Mouse (Mus musculus): ENCODE measurements around the gene Rspo1.
"Not testable (repeated sequence)": the region's sequence is repeated elsewhere in the genome, so short reads cannot be mapped to it uniquely, and the experiment has no call there.

Gene Rspo1

GRCm38 (mm10) chr4:124985671-124986602 lies at the start of gene Rspo1:
Rspo1 (plus strand) TSS chr4:124986430.
- DNase-seq (ENCODE audit: low spot score): peak; percentile 67

GRCm38 (mm10) chr4:124936613-124937471 lies 49.4 kb upstream of the Rspo1 start, which contains the start of gene 9930104L06Rik:
9930104L06Rik (plus strand) TSS chr4:124937048.
- DNase-seq (ENCODE audit: low spot score): peak; percentile 94

- DNase-seq (ENCODE audit: low spot score): not testable (repeated sequence)
Measured at GRCm38 (mm10) chr4:124939211-124939610, 47.0 kb upstream of the Rspo1 start, which contains the start of gene Cdca8. Cdca8 (minus strand) TSS chr4:124939311.

- peak; percentile 93 for DNase-seq (ENCODE audit: low spot score)
Measured at GRCm38 (mm10) chr4:124943022-124943421, 43.2 kb upstream of the Rspo1 start.

GRCm38 (mm10) chr4:124943781-124944180 lies 42.4 kb upstream of the Rspo1 start:
- no peak for DNase-seq (ENCODE audit: low spot score)

- no peak for DNase-seq (ENCODE audit: low spot score)
Measured at GRCm38 (mm10) chr4:124944961-124945360, 41.3 kb upstream of the Rspo1 start.

GRCm38 (mm10) chr4:124949488-124949887 lies 36.7 kb upstream of the Rspo1 start:
- DNase-seq (ENCODE audit: low spot score): no peak

GRCm38 (mm10) chr4:124950181-124951035 lies 35.8 kb upstream of the Rspo1 start:
- DNase-seq (ENCODE audit: low spot score): no peak

- DNase-seq (ENCODE audit: low spot score): no peak
Measured at GRCm38 (mm10) chr4:124951036-124951433, 35.2 kb upstream of the Rspo1 start.

GRCm38 (mm10) chr4:124953546-124953945 lies 32.7 kb upstream of the Rspo1 start:
- DNase-seq (ENCODE audit: low spot score): no peak

- DNase-seq (ENCODE audit: low spot score): no peak
Measured at GRCm38 (mm10) chr4:124957284-124957683, 28.9 kb upstream of the Rspo1 start.

GRCm38 (mm10) chr4:124959062-124959461 lies 27.2 kb upstream of the Rspo1 start:
- no peak for DNase-seq (ENCODE audit: low spot score)

GRCm38 (mm10) chr4:124960940-124961339 lies 25.3 kb upstream of the Rspo1 start:
- no peak for DNase-seq (ENCODE audit: low spot score)

- no peak for DNase-seq (ENCODE audit: low spot score)
Measured at GRCm38 (mm10) chr4:124962576-124962975, 23.7 kb upstream of the Rspo1 start.

- no peak for DNase-seq (ENCODE audit: low spot score)
Measured at GRCm38 (mm10) chr4:124964912-124965599, 21.2 kb upstream of the Rspo1 start.

GRCm38 (mm10) chr4:124968711-124969110 lies 17.5 kb upstream of the Rspo1 start:
- DNase-seq (ENCODE audit: low spot score): no peak

- DNase-seq (ENCODE audit: low spot score): no peak
Measured at GRCm38 (mm10) chr4:124969219-124969848, 16.9 kb upstream of the Rspo1 start.

- DNase-seq (ENCODE audit: low spot score): no peak
Measured at GRCm38 (mm10) chr4:124970194-124970593, 16.0 kb upstream of the Rspo1 start.

- DNase-seq (ENCODE audit: low spot score): no peak
Measured at GRCm38 (mm10) chr4:124970677-124971076, 15.6 kb upstream of the Rspo1 start.

GRCm38 (mm10) chr4:124971094-124971493 lies 15.1 kb upstream of the Rspo1 start:
- no peak for DNase-seq (ENCODE audit: low spot score)

All from testis, postnatal 10 days (tissue).